Mouse (Mus musculus): ENCODE results near the gene Frmd4b.

Gene Frmd4b

GRCm38 (mm10) chr6:97258489-97258888, 358.9 kb downstream of the Frmd4b start:
- peak; percentile 28 for DNase-seq (ENCODE audit: low spot score)

DNA sequence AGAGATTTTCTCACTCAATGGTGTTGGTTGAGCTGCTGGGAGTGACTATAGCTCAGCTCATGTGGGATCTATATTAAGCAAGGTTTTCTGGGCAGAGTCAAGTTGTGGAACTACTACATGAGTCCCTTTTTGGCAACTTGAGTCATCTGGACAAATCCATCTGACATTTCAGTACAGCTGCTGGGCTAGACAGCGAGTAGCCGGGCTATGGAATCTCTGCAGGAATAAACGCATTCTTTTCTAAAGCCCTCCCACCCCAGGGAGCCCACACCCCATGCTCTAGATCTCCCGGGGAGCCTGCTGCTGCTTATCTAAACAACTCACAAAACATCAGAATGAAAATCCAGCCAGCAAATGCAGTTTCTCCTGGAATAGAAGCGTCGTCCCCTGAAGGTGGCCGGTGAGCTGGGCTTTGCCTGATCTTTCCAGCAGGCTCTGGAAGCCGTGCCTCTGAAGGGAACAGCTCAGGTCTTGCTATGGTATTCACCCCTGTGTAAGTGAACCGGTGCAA, 364.6 kb downstream of the Frmd4b start, which contains the start of gene Lmod3:
Lmod3 (minus strand) TSS at position 49 of the 511 bp plus-strand sequence.
- DNase-seq (ENCODE audit: low spot score) = peak; percentile 47

GRCm38 (mm10) chr6:97252086-97252485, 365.3 kb downstream of the Frmd4b start:
- peak; percentile 58 for DNase-seq (ENCODE audit: low spot score)

- peak; percentile 82 for DNase-seq (ENCODE audit: low spot score)
These were observed 366.4 kb downstream of the Frmd4b start for GRCm38 (mm10) chr6:97250966-97251365.

DNA sequence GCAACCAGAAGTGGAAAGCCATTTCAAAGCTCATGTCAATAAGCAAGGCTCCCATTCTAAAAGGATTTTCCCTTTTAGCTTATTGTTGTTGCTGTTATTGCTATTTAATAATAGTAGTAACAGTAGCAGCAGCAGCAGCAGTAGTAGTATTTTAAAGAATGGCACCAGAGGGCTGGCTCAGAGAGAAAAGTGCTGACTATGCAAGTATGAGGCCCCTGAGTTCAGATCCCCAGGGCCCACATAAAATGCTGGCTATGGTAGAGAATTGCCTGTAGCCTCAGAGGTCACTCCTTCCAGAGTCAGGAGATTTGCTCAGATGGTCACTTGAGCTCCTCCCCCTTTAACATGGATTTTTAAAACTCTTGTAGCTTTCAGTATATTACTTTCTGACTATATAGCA, 372.1 kb downstream of the Frmd4b start:
- DNase-seq (ENCODE audit: low spot score) = no peak

DNA sequence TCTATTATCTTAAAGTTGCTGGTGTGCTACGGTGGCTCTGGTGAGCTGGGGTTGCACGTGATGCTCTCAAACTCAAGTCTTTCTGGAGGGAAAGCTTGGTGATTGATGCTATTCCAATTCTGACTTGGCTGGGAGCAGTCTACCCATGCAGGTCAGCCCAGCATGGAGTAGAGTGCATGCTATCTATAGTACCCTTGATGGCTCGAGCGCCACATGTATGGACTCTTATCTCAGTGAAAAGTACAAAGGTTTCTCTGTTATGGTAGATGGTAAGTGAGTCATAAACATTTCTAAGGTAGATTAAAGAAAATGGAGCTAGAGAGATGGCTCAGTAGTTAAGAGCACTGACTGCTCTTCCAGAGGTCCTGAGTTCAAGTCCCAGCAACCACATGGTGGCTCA, 374.8 kb downstream of the Frmd4b start:
- DNase-seq (ENCODE audit: low spot score) = no peak

GRCm38 (mm10) chr6:97240092-97240491, 377.2 kb downstream of the Frmd4b start:
- no peak for DNase-seq (ENCODE audit: low spot score)

DNA sequence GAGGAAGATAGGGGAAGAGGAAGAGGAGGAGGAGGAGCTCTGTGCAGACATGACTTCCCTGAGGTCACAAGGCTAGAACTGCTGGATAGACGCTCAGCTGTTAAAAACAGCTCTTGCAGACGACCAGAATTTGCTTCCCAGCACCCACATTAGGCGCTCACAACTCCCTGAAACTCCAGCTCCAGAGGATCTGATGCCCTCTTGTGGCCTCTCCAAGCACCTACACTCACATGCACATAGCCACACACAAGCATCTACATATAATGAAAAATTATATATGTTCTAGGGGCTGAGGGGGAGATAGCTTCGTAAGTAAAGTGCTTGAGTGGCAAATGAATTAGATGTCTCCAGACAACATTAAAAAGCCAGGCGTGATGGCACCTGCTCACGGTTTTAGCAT, 378.0 kb downstream of the Frmd4b start:
- no peak for DNase-seq (ENCODE audit: low spot score)
